Mouse (Mus musculus): Measurements from ENCODE around the gene Fars2. TPM values are rescaled to one million over a fixed set of nuclear protein-coding genes. Genes with fewer than 3 reads are reported as not detected.

The Fars2 gene
- polyA plus RNA-seq, 1 experiment from 2014 or later, result 33.0 TPM

GRCm38 (mm10) chr13:36578569-36579333 lies 461.5 kb downstream of the Fars2 start:
- Histone ChIP-seq H3K9ac (replicated peaks; ENCODE audit: low read length) (peak overlapping the region; percentile 64), H3K27ac (replicated peaks; ENCODE audit: low read depth, low read length) (peak overlapping the region; percentile 87), H3K4me3 (replicated peaks; ENCODE audit: low read depth, low read length) (peak overlapping the region; percentile 41), H3K4me2 (ENCODE audit: low read length) (peak overlapping the region; percentile 64), H3K27me3 (ENCODE audit: control insufficient read depth, insufficient read depth, low read length) (0 out of 2 replicates have a peak, but pooled peaks cover 2% of the 10 kb centered on the region), H3K36me3 (ENCODE audit: control insufficient read depth, insufficient read depth, low read length) (no peaks in the 10 kb centered on the region), H3K9me3 (ENCODE audit: control insufficient read depth, low read length) (no peaks in the 10 kb centered on the region), H3K4me1 (ENCODE audit: control insufficient read depth, insufficient read depth, low read length) (peaks cover 28% of the 10 kb centered on the region)
- DNase-seq (peak; percentile 94), ATAC-seq (ENCODE audit: low FRiP score, low TSS enrichment) (peak; percentile 93)
- WGBS, result 2% methylated on average over 41 of the region's 41 CpGs

GRCm38 (mm10) chr13:36582406-36583070 lies 465.3 kb downstream of the Fars2 start:
- Histone ChIP-seq H3K4me3 (replicated peaks; ENCODE audit: low read depth, low read length) (no peak overlapping the region), H3K9me3 (ENCODE audit: control insufficient read depth, low read length) (peaks cover 5% of the 10 kb centered on the region; the same call in 1 of the 2 replicates), H3K4me2 (ENCODE audit: low read length) (peak overlapping the region; percentile 38), H3K27ac (replicated peaks; ENCODE audit: low read depth, low read length) (peak overlapping the region; percentile 89), H3K36me3 (ENCODE audit: control insufficient read depth, insufficient read depth, low read length) (no peaks in the 10 kb centered on the region), H3K27me3 (ENCODE audit: control insufficient read depth, insufficient read depth, low read length) (0 out of 2 replicates have a peak, but pooled peaks cover 2% of the 10 kb centered on the region), H3K9ac (replicated peaks; ENCODE audit: low read length) (no peak overlapping the region; the same call in 1 of the 2 replicates), H3K4me1 (ENCODE audit: control insufficient read depth, insufficient read depth, low read length) (peaks cover 38% of the 10 kb centered on the region)
- peak; percentile 75 for DNase-seq
- WGBS, result 7% methylated on average over 10 of the region's 10 CpGs
- no peak for ATAC-seq (ENCODE audit: low FRiP score, low TSS enrichment)

- H3K9ac ChIP-seq (replicated peaks; ENCODE audit: low read length), result peak overlapping the region; percentile 2; the same call in 1 of the 2 replicates
- H3K27me3 ChIP-seq (ENCODE audit: control insufficient read depth, insufficient read depth, low read length), result 0 out of 2 replicates have a peak, but pooled peaks cover 2% of the 10 kb centered on the region
- H3K4me3 ChIP-seq (replicated peaks; ENCODE audit: low read depth, low read length), result no peak overlapping the region
- peaks cover 38% of the 10 kb centered on the region for H3K4me1 ChIP-seq (ENCODE audit: control insufficient read depth, insufficient read depth, low read length)
- H3K4me2 ChIP-seq (ENCODE audit: low read length), result peak overlapping the region; percentile 38
- ATAC-seq (ENCODE audit: low FRiP score, low TSS enrichment) (peak; percentile 59), DNase-seq (peak; percentile 80)
- H3K9me3 ChIP-seq (ENCODE audit: control insufficient read depth, low read length), result peaks cover 5% of the 10 kb centered on the region; the same call in 1 of the 2 replicates
- 16% methylated on average over 16 of the region's 16 CpGs for WGBS
- H3K27ac ChIP-seq (replicated peaks; ENCODE audit: low read depth, low read length), result peak overlapping the region; percentile 89
- H3K36me3 ChIP-seq (ENCODE audit: control insufficient read depth, insufficient read depth, low read length), result no peaks in the 10 kb centered on the region
Measured at GRCm38 (mm10) chr13:36583481-36584151, 466.4 kb downstream of the Fars2 start.

GRCm38 (mm10) chr13:36584197-36584596 lies 467.0 kb downstream of the Fars2 start:
- peak; percentile 45 for DNase-seq
- peak; percentile 22; the same call in 1 of the 2 replicates for ATAC-seq (ENCODE audit: low FRiP score, low TSS enrichment)
- 69% methylated on average over 7 of the region's 7 CpGs for WGBS
- Histone ChIP-seq H3K27ac (replicated peaks; ENCODE audit: low read depth, low read length) (peak overlapping the region; percentile 89), H3K36me3 (ENCODE audit: control insufficient read depth, insufficient read depth, low read length) (no peaks in the 10 kb centered on the region), H3K9me3 (ENCODE audit: control insufficient read depth, low read length) (peaks cover 5% of the 10 kb centered on the region; the same call in 1 of the 2 replicates), H3K4me1 (ENCODE audit: control insufficient read depth, insufficient read depth, low read length) (peaks cover 33% of the 10 kb centered on the region), H3K4me2 (ENCODE audit: low read length) (peak overlapping the region; percentile 38; the same call in 1 of the 2 replicates), H3K9ac (replicated peaks; ENCODE audit: low read length) (peak overlapping the region; percentile 29; the same call in 1 of the 2 replicates), H3K27me3 (ENCODE audit: control insufficient read depth, insufficient read depth, low read length) (0 out of 2 replicates have a peak, but pooled peaks cover 2% of the 10 kb centered on the region), H3K4me3 (replicated peaks; ENCODE audit: low read depth, low read length) (no peak overlapping the region)

- Histone ChIP-seq H3K4me3 (replicated peaks; ENCODE audit: low read depth, low read length) (no peak overlapping the region), H3K9ac (replicated peaks; ENCODE audit: low read length) (no peak overlapping the region), H3K36me3 (ENCODE audit: control insufficient read depth, insufficient read depth, low read length) (no peaks in the 10 kb centered on the region), H3K9me3 (ENCODE audit: control insufficient read depth, low read length) (peaks cover 12% of the 10 kb centered on the region), H3K27ac (replicated peaks; ENCODE audit: low read depth, low read length) (no peak overlapping the region), H3K27me3 (ENCODE audit: control insufficient read depth, insufficient read depth, low read length) (no peaks in the 10 kb centered on the region), H3K4me2 (ENCODE audit: low read length) (no peak overlapping the region), H3K4me1 (ENCODE audit: control insufficient read depth, insufficient read depth, low read length) (peaks cover 6% of the 10 kb centered on the region; the same call in 1 of the 2 replicates)
- no peak for ATAC-seq (ENCODE audit: low FRiP score, low TSS enrichment)
- 53% methylated on average over 4 of the region's 4 CpGs for WGBS
- no peak for DNase-seq
Measured at GRCm38 (mm10) chr13:36589092-36589491, 471.9 kb downstream of the Fars2 start.

- WGBS, result 70% methylated on average over 2 of the region's 2 CpGs
- no peak for DNase-seq
- Histone ChIP-seq H3K4me2 (ENCODE audit: low read length) (no peak overlapping the region), H3K27ac (replicated peaks; ENCODE audit: low read depth, low read length) (no peak overlapping the region), H3K4me3 (replicated peaks; ENCODE audit: low read depth, low read length) (no peak overlapping the region), H3K4me1 (ENCODE audit: control insufficient read depth, insufficient read depth, low read length) (no peaks in the 10 kb centered on the region), H3K36me3 (ENCODE audit: control insufficient read depth, insufficient read depth, low read length) (no peaks in the 10 kb centered on the region), H3K9me3 (ENCODE audit: control insufficient read depth, low read length) (peaks cover 8% of the 10 kb centered on the region), H3K9ac (replicated peaks; ENCODE audit: low read length) (no peak overlapping the region), H3K27me3 (ENCODE audit: control insufficient read depth, insufficient read depth, low read length) (no peaks in the 10 kb centered on the region)
- ATAC-seq (ENCODE audit: low FRiP score, low TSS enrichment), result no peak
Measured at GRCm38 (mm10) chr13:36592291-36592690, 475.1 kb downstream of the Fars2 start.

GRCm38 (mm10) chr13:36606717-36607116 lies 489.5 kb downstream of the Fars2 start:
- Histone ChIP-seq H3K4me2 (ENCODE audit: low read length) (no peak overlapping the region), H3K27ac (replicated peaks; ENCODE audit: low read depth, low read length) (no peak overlapping the region), H3K36me3 (ENCODE audit: control insufficient read depth, insufficient read depth, low read length) (no peaks in the 10 kb centered on the region), H3K9ac (replicated peaks; ENCODE audit: low read length) (no peak overlapping the region), H3K9me3 (ENCODE audit: control insufficient read depth, low read length) (no peaks in the 10 kb centered on the region), H3K27me3 (ENCODE audit: control insufficient read depth, insufficient read depth, low read length) (no peaks in the 10 kb centered on the region), H3K4me3 (replicated peaks; ENCODE audit: low read depth, low read length) (no peak overlapping the region), H3K4me1 (ENCODE audit: control insufficient read depth, insufficient read depth, low read length) (no peaks in the 10 kb centered on the region)
- WGBS, result 90% methylated on average over 5 of the region's 5 CpGs
- no peak for ATAC-seq (ENCODE audit: low FRiP score, low TSS enrichment)
- DNase-seq, result no peak

GRCm38 (mm10) chr13:36607871-36608270 lies 490.7 kb downstream of the Fars2 start:
- ATAC-seq (ENCODE audit: low FRiP score, low TSS enrichment), result no peak
- WGBS, result 82% methylated on average over 4 of the region's 4 CpGs

More at GRCm38 (mm10) chr13:36607871-36608270, 490.7 kb downstream of the Fars2 start:
- Histone ChIP-seq H3K4me2 (ENCODE audit: low read length) (no peak overlapping the region), H3K36me3 (ENCODE audit: control insufficient read depth, insufficient read depth, low read length) (no peaks in the 10 kb centered on the region), H3K4me3 (replicated peaks; ENCODE audit: low read depth, low read length) (no peak overlapping the region), H3K27me3 (ENCODE audit: control insufficient read depth, insufficient read depth, low read length) (no peaks in the 10 kb centered on the region), H3K9me3 (ENCODE audit: control insufficient read depth, low read length) (no peaks in the 10 kb centered on the region), H3K4me1 (ENCODE audit: control insufficient read depth, insufficient read depth, low read length) (peaks cover 6% of the 10 kb centered on the region; the same call in 1 of the 2 replicates), H3K9ac (replicated peaks; ENCODE audit: low read length) (no peak overlapping the region), H3K27ac (replicated peaks; ENCODE audit: low read depth, low read length) (no peak overlapping the region)
- no peak for DNase-seq
